Mouse (Mus musculus) 3134 (cell line): Measurements from ENCODE around the gene Bmpr1b.

Experiments
- DNase-seq: peaks from one replicate; pipeline ENCODE4 v3.0.0-alpha.2; 2011; ENCODE audit warnings: low spot score; ENCODE audit not compliant: insufficient read length; ENCODE audit errors: extremely low read depth

The Bmpr1b gene

GRCm38 (mm10) chr3:141850141-141850540 is 319.1 kb downstream of the Bmpr1b start:
- no peak for DNase-seq

- DNase-seq = no peak
These were observed 320.0 kb downstream of the Bmpr1b start for GRCm38 (mm10) chr3:141849206-141849605.

GRCm38 (mm10) chr3:141838864-141839263 is 330.4 kb downstream of the Bmpr1b start:
- DNase-seq = no peak

- DNase-seq = peak; percentile 5
These were observed 338.1 kb downstream of the Bmpr1b start for GRCm38 (mm10) chr3:141831135-141831534.

- DNase-seq = no peak
These were observed 340.9 kb downstream of the Bmpr1b start for GRCm38 (mm10) chr3:141828301-141828700.

- no peak for DNase-seq
These were observed 349.8 kb downstream of the Bmpr1b start for GRCm38 (mm10) chr3:141819331-141819941.

- no peak for DNase-seq
These were observed 350.5 kb downstream of the Bmpr1b start for GRCm38 (mm10) chr3:141818615-141819312.

GRCm38 (mm10) chr3:141814776-141815175 is 354.4 kb downstream of the Bmpr1b start:
- DNase-seq = no peak

- no peak for DNase-seq
These were observed 357.9 kb downstream of the Bmpr1b start for GRCm38 (mm10) chr3:141811348-141811747.

- DNase-seq = no peak
These were observed 358.3 kb downstream of the Bmpr1b start for GRCm38 (mm10) chr3:141810944-141811343.

- DNase-seq = no peak
These were observed 359.6 kb downstream of the Bmpr1b start for GRCm38 (mm10) chr3:141809581-141809980.

GRCm38 (mm10) chr3:141804133-141804532 is 365.1 kb downstream of the Bmpr1b start:
- no peak for DNase-seq

- DNase-seq = no peak
These were observed 371.4 kb downstream of the Bmpr1b start for GRCm38 (mm10) chr3:141797789-141798188.

GRCm38 (mm10) chr3:141797372-141797771 is 371.9 kb downstream of the Bmpr1b start:
- no peak for DNase-seq

- no peak for DNase-seq
These were observed 374.9 kb downstream of the Bmpr1b start for GRCm38 (mm10) chr3:141794371-141794770.

GRCm38 (mm10) chr3:141793755-141794154 is 375.5 kb downstream of the Bmpr1b start:
- DNase-seq = no peak

GRCm38 (mm10) chr3:141792106-141792505 is 377.1 kb downstream of the Bmpr1b start:
- peak; percentile 1 for DNase-seq

GRCm38 (mm10) chr3:141791026-141791780 is 378.0 kb downstream of the Bmpr1b start:
- DNase-seq = no peak
